8 mouse cellular contexts compared by ENCODE assay signal in the genomic region with DNA sequence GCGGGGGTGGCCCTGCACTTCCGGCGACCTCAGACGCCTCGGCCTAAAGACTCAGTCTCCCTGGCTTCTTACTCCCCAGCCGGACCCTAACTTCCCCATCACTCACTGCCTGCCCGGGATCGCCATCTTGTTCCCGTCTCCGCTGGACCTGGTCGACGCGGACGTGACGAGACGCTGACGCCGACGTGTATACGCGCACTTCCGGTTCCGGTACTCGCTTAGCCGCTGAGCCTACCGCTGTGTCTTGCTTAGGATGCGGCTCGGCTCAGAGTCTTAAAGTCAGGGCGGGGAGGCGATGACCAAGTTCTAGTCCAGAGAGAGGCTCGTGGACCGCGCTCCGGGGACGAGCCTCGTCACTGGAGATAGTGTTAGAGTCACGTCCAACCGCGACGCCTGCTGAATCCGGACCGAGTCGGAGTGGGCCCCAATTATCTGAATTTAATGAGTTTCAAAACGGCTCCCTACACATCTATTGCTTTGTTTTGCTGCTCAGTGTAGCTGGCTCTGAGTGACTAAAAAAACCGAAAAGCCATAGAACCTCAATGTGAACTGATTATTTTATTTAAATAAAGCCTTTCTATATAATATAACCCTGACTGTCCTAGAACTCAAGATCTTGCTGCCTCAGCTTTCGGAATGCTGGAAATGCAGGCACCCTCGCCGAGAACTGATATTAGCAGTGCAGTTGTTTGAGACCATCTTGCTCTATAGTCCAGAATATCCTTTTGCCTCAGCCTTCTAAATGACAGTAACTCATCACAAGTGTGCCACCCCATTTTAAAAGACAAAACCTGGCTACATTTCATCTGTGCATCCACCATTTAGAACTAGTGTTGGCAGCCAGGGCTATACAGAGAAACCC. TPM values are rescaled to one million over a fixed set of nuclear protein-coding genes. Genes with fewer than 3 reads are reported as not detected.
DNase-seq lines count a peak whose midpoint lies in the region; ATAC-seq lines count a peak whose summit lies in the region.

A gene (minus strand): TSS at position 163 of the 862 bp plus-strand sequence.

- H3K27ac ChIP-seq in hindbrain, embryonic 15.5 days (replicated peaks) = peak within 1 kb of the TSS; percentile 93

- no peaks in the 10 kb centered on the region for H3K9me3 ChIP-seq in hindbrain, embryonic 15.5 days

- peak within 1 kb of the TSS; percentile 86 for H3K4me2 ChIP-seq in hindbrain, embryonic 15.5 days

- peak within 1 kb of the TSS; percentile 73 for H3K9ac ChIP-seq in hindbrain, embryonic 15.5 days

- peaks cover 14% of the 10 kb centered on the region for H3K4me1 ChIP-seq in hindbrain, embryonic 15.5 days (replicated peaks)

- H3K4me3 ChIP-seq in hindbrain, embryonic 15.5 days = peak within 1 kb of the TSS; percentile 81

- peaks cover 17% of the 10 kb centered on the region for H3K27me3 ChIP-seq in hindbrain, embryonic 15.5 days

- peak; percentile 93 for DNase-seq in R1 (ENCODE audit: low read depth, low spot score)
- DNase-seq in cerebellum, postnatal 25 days = peak; percentile 92 to 95
- DNase-seq in frontal cortex, postnatal 25 days (ENCODE audit: low spot score in 2 of 2) = peak; percentile 82 to 90
- peak; percentile 83 for DNase-seq in left cerebral cortex, adult 11 months (ENCODE audit: low spot score)
- DNase-seq in lung, postnatal 4 days = peak; percentile 93 to 94
- DNase-seq in retina, postnatal 7 days (ENCODE audit: low read depth, low spot score) = peak; percentile 85
- peak; percentile 84 for DNase-seq in urinary bladder, adult 2 months (ENCODE audit: low spot score)

- H3K36me3 ChIP-seq in hindbrain, embryonic 15.5 days = peaks cover 14% of the 10 kb centered on the region

- WGBS in hindbrain, embryonic 15.5 days = 4% methylated on average over 48 of the region's 48 CpGs

- peak; percentile 99 for ATAC-seq in hindbrain, embryonic 15.5 days (ENCODE audit: low FRiP score, low read depth)

RNA-seq across cellular contexts. Expression of the gene that starts here (rescaled TPM):
- 53.7 and 54.3 TPM in 2 replicates for polyA plus RNA-seq in hindbrain, embryonic 15.5 days (2015; fragmentation: Nextera tagmentation; extraction: Ambion mirVana)
- 6.6 and 12.4 TPM in 2 replicates for polyA plus RNA-seq in urinary bladder, adult 2 months (2012; rRNA removed)

Comparison
In these comparisons a context has a peak if more than half of its experiments do, and no peak if none do; other contexts are left out.
1. Peak in every context shown above with its lines: DNase-seq, ATAC-seq, H3K4me3 ChIP-seq and H3K27ac ChIP-seq.